Mouse (Mus musculus): ENCODE data around the gene Gm21972.

DNA sequence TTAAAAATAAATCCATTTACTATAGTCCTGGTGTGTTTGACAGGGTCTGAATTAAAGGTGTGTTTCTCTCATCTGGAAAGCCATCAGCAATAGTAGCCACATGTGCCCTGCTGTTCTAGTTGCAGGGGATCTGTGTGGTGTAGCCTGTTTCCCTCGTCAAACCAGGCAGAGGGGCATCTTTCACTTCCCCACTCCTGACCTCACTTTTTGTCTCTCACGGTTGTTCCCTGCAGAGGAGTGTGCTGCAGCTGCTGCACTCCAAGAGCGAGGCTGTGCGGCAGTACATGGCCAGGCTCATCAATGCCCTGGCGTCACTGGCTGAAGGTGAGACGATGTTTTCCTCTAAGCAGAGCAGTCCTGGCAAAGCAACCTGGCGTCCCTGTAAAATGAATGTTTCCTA lies 60.6 kb downstream of the Gm21972 start:
- TF ChIP-seq CTCF (IDR thresholded peaks at IDR 0.05; ENCODE audit: low read depth): no peak
- TF ChIP-seq EP300 (IDR thresholded peaks at IDR 0.05; ENCODE audit: low read depth): no peak
